Mouse (Mus musculus) brain, embryonic 14.5 days (tissue): Measurements from ENCODE around the gene Avil. TPM values are rescaled to one million over a fixed set of nuclear protein-coding genes. Genes with fewer than 3 reads are reported as not detected.
A peak's percentile ranks its signal among the peaks of the same experiment; 100 is the strongest.

Experiments
- DNase-seq: peaks from one replicate; pipeline ENCODE4 v3.0.0-alpha.2; 2011; ENCODE audit warnings: low read depth
- CTCF ChIP-seq: fragments of 200-500 bp; IDR thresholded peaks from 2 replicates; pipeline ENCODE4 v1.5.1; 2012; ENCODE audit warnings: inconsistent platforms, mild to moderate bottlenecking, moderate library complexity, borderline replicate concordance; ENCODE audit not compliant: insufficient read depth, insufficient read length; ENCODE audit errors: extremely low read depth
- POLR2A ChIP-seq: fragments of 200-500 bp; IDR thresholded peaks from 2 replicates; pipeline ENCODE4 v1.6.1; 2012; ENCODE audit warnings: mild to moderate bottlenecking, inconsistent platforms, borderline replicate concordance; ENCODE audit not compliant: poor library complexity, insufficient read depth, insufficient read length, severe bottlenecking; ENCODE audit errors: extremely low read depth
- polyA plus RNA-seq: library from polyadenylated mRNA; depleted of rRNA; stranded (reverse); fragments of >200 nt; gene quantifications from 2 replicates; pipeline ENCODE4 v1.2.3, GENCODE M21; 2012

The Avil gene
- polyA plus RNA-seq, 1 experiment: 1.7 TPM

- TF ChIP-seq CTCF (no peak), POLR2A (no peak)
- DNase-seq: peak; percentile 78
These were observed 28.3 kb upstream of the Avil start for GRCm38 (mm10) chr10:126972051-126972725.

- TF ChIP-seq CTCF: no peak
- no peak for TF ChIP-seq POLR2A
- no peak for DNase-seq
These were observed 27.5 kb upstream of the Avil start for GRCm38 (mm10) chr10:126972988-126973387.

GRCm38 (mm10) chr10:126975706-126976105, 24.8 kb upstream of the Avil start:
- DNase-seq: no peak
- TF ChIP-seq POLR2A: no peak
- no peak for TF ChIP-seq CTCF

- DNase-seq: no peak
- TF ChIP-seq CTCF (no peak), POLR2A (no peak)
These were observed 23.4 kb upstream of the Avil start for GRCm38 (mm10) chr10:126977076-126977475.

GRCm38 (mm10) chr10:126978277-126978994, 22.1 kb upstream of the Avil start, which contains the start of gene Ctdsp2:
Gene Ctdsp2 (plus strand): TSS chr10:126978717.
- DNase-seq: peak; percentile 100

GRCm38 (mm10) chr10:126979121-126979635, 21.3 kb upstream of the Avil start:
- DNase-seq: no peak

More at GRCm38 (mm10) chr10:126978277-126978994, 22.1 kb upstream of the Avil start, which contains the start of gene Ctdsp2:
- TF ChIP-seq POLR2A (peak; percentile 35; the same call in 1 of the 2 replicates), CTCF (no peak)

GRCm38 (mm10) chr10:126979636-126980151, 20.8 kb upstream of the Avil start:
- no peak for DNase-seq
- TF ChIP-seq POLR2A (0 out of 2 replicates have a peak, but pooled peaks have one; percentile 8), CTCF (no peak)

More at GRCm38 (mm10) chr10:126979121-126979635, 21.3 kb upstream of the Avil start:
- TF ChIP-seq POLR2A: no peak
- no peak for TF ChIP-seq CTCF

- peak; percentile 93 for DNase-seq
- TF ChIP-seq POLR2A (no peak), CTCF (no peak)
These were observed 20.1 kb upstream of the Avil start for GRCm38 (mm10) chr10:126980221-126980932.

GRCm38 (mm10) chr10:126980933-126981530, 19.5 kb upstream of the Avil start:
- DNase-seq: peak; percentile 76
- no peak for TF ChIP-seq POLR2A
- TF ChIP-seq CTCF: no peak

GRCm38 (mm10) chr10:126981746-126982145, 18.8 kb upstream of the Avil start:
- TF ChIP-seq CTCF: no peak
- no peak for TF ChIP-seq POLR2A
- no peak for DNase-seq
